Mouse (Mus musculus) frontal cortex, adult (tissue): Measurements from ENCODE around the gene Calm5.
"Not testable (repeated sequence)": the region's sequence is repeated elsewhere in the genome, so short reads cannot be mapped to it uniquely, and the experiment has no call there.

ENCODE experiments used
- ATAC-seq: cut with Nextera tagmentation; 2 replicates; pipeline ENCODE4 v1.9.2; 2017; ENCODE audit warnings: mild to moderate bottlenecking, moderate library complexity, mixed read lengths; ENCODE audit not compliant: low TSS enrichment

Calm5 gene

DNA sequence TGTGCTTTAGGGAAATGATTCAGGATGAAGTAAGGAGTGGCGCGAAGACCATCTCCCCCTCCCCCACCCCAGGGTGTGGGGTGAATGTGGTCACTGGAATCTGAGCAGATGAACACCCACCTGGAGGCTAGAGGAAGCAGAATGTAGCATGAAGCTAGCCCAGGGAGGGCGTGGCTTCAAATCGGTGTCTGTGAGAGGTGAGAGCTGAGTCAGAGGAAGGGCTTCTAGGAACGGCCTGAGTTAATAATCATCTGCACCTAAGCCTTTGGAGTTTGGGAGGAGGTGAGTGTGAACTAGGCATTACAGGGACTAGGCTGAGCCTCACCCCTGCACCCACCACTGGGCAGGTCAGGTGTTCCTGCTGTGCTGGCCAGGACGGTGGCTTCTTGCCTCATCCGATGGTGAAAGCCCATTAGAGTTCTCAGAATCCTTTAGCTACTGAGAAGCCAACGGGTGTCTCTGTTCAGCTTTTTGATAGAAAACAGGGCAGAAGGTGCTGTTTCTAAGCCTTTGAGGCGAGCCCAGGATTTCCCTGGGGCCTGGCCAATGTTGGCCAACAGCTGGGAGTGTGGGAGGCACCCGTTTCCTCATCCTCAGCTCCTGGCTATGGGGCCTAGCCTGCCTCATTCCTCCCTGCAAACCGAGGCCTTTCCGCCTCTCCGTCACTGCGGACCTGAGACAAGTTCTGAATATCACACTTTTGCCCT, 11.8 kb downstream of the Calm5 start:
- ATAC-seq: peak; percentile 63

GRCm38 (mm10) chr13:3866355-3867052, 12.5 kb downstream of the Calm5 start:
- no peak for ATAC-seq

GRCm38 (mm10) chr13:3867158-3867557, 13.2 kb downstream of the Calm5 start:
- no peak for ATAC-seq

DNA sequence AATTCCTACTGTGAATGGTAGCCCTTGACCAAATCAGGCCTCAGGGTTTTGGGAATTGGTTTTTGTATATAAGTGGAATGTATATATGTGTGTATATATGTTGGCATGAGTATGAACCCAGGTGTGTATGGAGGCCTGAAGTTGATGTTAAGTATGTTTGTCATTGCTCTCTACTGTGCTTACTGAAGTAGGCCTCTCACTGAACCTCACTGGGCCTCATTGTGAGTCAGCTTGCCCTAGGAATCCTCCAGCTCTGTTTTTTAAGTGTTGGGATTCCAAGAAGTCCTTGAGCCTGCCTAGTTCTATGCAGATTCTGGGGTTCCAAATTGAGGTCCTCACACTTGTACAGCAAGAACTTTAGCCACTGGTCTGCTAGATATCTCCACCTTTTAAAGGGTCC, 15.9 kb downstream of the Calm5 start:
- ATAC-seq: no peak

DNA sequence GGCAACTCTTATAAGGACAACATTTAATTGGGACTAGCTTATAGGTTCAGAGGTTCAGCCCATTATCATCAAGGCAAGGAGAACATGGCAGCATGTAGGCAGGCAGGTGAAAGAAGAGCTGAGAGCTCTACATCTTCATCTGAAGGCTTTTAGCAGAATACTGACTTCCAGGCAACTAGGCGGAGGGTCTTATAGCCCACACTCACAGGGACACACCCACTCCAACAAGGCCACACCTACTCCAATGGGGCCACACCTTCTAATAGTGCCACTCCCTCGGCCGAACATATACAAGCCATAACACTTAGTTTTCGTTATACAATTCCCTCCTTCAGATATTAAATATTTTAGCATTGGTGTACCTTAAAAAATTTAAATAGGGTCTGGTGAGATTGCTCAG, 18.9 kb downstream of the Calm5 start:
- no peak for ATAC-seq

DNA sequence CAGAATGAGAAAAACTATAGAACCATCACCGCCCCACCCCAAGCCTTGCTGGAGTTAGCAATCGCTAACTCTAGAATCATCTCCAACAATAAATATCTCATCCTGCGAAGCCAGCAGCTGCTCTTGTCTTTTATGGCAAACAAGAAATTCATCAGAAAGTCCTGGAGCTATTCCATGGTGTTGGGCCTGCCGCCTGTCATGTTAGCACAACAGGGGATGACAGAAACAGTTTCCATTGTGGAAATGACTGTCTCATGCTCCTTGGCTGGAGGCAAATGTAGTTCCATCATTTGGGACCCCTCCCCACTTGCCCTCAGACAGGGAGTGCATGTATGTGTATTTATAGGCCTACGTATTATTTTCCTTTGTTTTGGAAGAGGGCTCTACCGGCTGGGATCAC, 22.5 kb downstream of the Calm5 start:
- ATAC-seq: peak; percentile 48; the same call in 1 of the 2 replicates

DNA sequence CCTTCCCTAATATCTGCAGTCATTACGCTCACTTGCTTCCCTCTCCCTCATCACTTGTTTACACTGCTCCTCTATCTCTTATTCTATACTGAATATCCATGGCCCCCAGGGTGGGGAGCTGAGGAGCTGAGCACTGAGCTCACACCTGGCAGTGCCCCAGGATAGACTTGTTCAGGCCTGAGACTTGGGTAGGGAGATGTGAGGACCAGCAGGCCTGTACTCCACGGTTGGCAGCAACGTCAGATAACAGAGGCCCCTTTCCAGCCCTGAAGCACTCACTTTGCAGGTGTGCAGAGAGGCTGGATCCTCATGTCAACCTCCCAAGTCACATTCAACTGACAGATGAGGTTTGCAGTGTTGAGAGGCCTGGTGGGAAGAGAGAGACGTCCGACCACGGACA, 23.2 kb downstream of the Calm5 start:
- ATAC-seq: no peak

GRCm38 (mm10) chr13:3877679-3878220, 23.8 kb downstream of the Calm5 start:
- no peak for ATAC-seq

DNA sequence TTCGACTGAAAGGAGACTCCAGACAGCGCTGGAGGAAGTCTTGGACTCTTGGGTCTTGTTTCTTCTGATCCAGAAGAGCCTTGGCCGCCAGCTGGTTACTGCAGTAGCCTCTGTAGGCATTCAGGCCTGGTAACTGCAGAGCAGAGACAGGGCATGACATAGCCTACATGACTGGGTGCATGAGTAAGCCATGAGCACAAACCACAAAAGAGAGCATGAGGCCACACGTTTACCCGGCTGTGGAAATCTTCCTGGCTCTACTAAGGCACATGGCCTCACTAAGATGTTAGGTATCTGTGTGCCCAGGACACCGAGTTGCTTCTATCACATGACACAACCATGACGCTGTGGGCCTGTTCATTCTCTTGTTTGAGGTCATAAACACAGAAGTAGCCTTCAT, 32.7 kb downstream of the Calm5 start:
- no peak for ATAC-seq

DNA sequence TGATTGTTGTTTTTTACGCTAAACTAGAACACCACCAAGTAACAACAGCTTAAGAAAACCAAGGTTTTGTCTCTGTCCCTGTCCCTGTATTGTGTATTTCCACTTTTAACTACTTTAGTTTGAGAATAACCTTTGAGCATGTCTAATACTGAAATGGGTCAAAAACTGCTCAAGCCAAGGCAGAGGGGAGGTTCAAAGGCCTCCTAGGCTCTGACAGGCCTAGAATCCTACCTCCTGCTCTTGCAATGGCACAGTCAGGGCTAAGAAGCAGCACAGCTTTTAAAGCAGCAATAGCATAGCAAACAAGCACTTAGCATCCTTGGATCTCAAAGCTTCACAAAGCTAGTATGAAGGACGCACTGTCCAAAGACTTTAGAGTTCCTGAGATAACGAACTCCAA, 35.1 kb downstream of the Calm5 start:
- ATAC-seq: no peak

GRCm38 (mm10) chr13:3890061-3890460, 36.1 kb downstream of the Calm5 start:
- no peak for ATAC-seq

- no peak for ATAC-seq
These were observed 37.6 kb downstream of the Calm5 start for GRCm38 (mm10) chr13:3891479-3892087.

DNA sequence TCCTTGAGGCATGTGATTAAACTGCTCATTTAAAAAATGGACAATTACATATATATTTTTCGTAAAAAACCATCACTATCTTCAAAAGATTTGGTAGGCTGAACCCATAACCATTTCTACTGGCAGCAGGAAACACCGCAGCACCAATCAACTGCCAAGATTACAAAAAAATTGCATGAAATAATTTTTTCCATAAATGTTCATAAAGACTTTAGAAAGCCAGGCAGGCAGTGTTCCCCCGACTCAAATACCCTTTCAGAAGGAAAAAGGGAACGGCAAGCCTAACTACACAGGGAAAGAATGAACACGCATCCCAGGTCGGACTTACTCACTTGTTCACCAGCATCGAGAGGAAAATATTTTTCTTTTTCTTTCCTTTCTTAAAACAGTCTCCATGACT, 38.6 kb downstream of the Calm5 start:
- no peak for ATAC-seq

- peak; percentile 94 for ATAC-seq
These were observed 39.3 kb downstream of the Calm5 start for GRCm38 (mm10) chr13:3893126-3893734.

- ATAC-seq: no peak
These were observed 40.6 kb downstream of the Calm5 start for GRCm38 (mm10) chr13:3894549-3894948.

- no peak for ATAC-seq
These were observed 41.5 kb downstream of the Calm5 start for GRCm38 (mm10) chr13:3895397-3895980.

GRCm38 (mm10) chr13:3896032-3896431, 42.1 kb downstream of the Calm5 start:
- ATAC-seq: no peak

DNA sequence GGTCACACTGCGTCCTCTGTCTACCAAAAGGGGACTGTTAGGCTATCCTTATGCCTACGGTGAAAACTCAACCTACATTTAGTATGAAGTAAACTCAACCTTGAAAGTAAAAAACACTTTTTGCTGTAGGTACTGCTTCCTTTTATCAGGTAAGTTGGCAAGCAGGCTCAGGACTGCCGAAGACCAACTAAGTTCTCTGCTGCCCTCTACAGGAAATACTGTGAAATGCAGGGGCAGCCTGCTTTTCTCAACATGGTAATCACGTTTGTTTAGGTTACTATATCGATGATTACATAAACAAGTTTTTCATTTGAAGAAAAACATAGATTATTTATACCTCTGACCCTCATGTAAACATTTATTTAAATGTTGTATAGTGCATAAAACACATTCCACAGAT, 42.9 kb downstream of the Calm5 start:
- ATAC-seq: 0 out of 2 replicates have a peak, but pooled peaks have one; percentile 30

GRCm38 (mm10) chr13:3898202-3898601, 44.2 kb downstream of the Calm5 start:
- not testable (repeated sequence) for ATAC-seq

GRCm38 (mm10) chr13:3899301-3899700, 45.3 kb downstream of the Calm5 start:
- ATAC-seq: no peak
